Mouse (Mus musculus) CH12.LX (cell line): ENCODE results near the gene Lsg1.

ENCODE experiments used
- CTCF ChIP-seq, 2 experiments: IDR thresholded peaks in 1 of 2; conservative IDR thresholded peaks in 1 of 2; 2 replicates each; pipeline ENCODE4 v1.5.1; 2011 to 2012; ENCODE audit warnings: low read depth in 2 of 2, low read length in 2 of 2, improper control_type of control experiment in 1 of 2, inconsistent platforms in 1 of 2, mild to moderate bottlenecking in 1 of 2, moderate library complexity in 1 of 2
- E2F4 ChIP-seq: IDR thresholded peaks from 2 replicates; pipeline ENCODE4 v1.6.1; 2011; ENCODE audit warnings: low read depth, low read length, improper control_type of control experiment; ENCODE audit not compliant: insufficient replicate concordance
- EP300 ChIP-seq: IDR thresholded peaks from 2 replicates; pipeline ENCODE4 v1.6.1; 2011; ENCODE audit warnings: low read length, improper control_type of control experiment
- HCFC1 ChIP-seq: IDR thresholded peaks from 2 replicates; pipeline ENCODE4 v1.6.1; 2012; ENCODE audit warnings: low read depth, mild to moderate bottlenecking, inconsistent platforms, low read length, improper control_type of control experiment
- JUND ChIP-seq: conservative IDR thresholded peaks from 2 replicates; pipeline ENCODE4 v1.6.1; 2011; ENCODE audit warnings: low read depth, low read length, improper control_type of control experiment
- KAT2A ChIP-seq: IDR thresholded peaks from 2 replicates; pipeline ENCODE4 v1.6.1; 2012; ENCODE audit warnings: low read length, improper control_type of control experiment, inconsistent platforms; ENCODE audit not compliant: insufficient replicate concordance
- MAX ChIP-seq: IDR thresholded peaks from 2 replicates; pipeline ENCODE4 v1.6.1; 2011; ENCODE audit warnings: low read length, improper control_type of control experiment
- MYC ChIP-seq: IDR thresholded peaks from 2 replicates; pipeline ENCODE4 v1.6.1; 2011; ENCODE audit warnings: low read depth, mild to moderate bottlenecking, improper control_type of control experiment, low read length
- POLR2A ChIP-seq: IDR thresholded peaks from 2 replicates; pipeline ENCODE4 v1.6.1; 2011; ENCODE audit warnings: low read depth, mild to moderate bottlenecking, improper control_type of control experiment, low read length
- SMC3 ChIP-seq: IDR thresholded peaks from 2 replicates; pipeline ENCODE4 v1.6.1; 2011; ENCODE audit warnings: low read depth, low read length, improper control_type of control experiment
- TCF12 ChIP-seq: IDR thresholded peaks from 2 replicates; pipeline ENCODE4 v1.6.1; 2014; ENCODE audit warnings: low read depth, mild to moderate bottlenecking, inconsistent platforms, low read length, improper control_type of control experiment
- UBTF ChIP-seq: IDR thresholded peaks from 2 replicates; pipeline ENCODE4 v1.6.1; 2012; ENCODE audit warnings: low read depth, mild to moderate bottlenecking, inconsistent platforms, low read length, improper control_type of control experiment, moderate library complexity
- USF2 ChIP-seq: conservative IDR thresholded peaks from 2 replicates; pipeline ENCODE4 v1.6.1; 2011; ENCODE audit warnings: low read depth, low read length, improper control_type of control experiment

DNA sequence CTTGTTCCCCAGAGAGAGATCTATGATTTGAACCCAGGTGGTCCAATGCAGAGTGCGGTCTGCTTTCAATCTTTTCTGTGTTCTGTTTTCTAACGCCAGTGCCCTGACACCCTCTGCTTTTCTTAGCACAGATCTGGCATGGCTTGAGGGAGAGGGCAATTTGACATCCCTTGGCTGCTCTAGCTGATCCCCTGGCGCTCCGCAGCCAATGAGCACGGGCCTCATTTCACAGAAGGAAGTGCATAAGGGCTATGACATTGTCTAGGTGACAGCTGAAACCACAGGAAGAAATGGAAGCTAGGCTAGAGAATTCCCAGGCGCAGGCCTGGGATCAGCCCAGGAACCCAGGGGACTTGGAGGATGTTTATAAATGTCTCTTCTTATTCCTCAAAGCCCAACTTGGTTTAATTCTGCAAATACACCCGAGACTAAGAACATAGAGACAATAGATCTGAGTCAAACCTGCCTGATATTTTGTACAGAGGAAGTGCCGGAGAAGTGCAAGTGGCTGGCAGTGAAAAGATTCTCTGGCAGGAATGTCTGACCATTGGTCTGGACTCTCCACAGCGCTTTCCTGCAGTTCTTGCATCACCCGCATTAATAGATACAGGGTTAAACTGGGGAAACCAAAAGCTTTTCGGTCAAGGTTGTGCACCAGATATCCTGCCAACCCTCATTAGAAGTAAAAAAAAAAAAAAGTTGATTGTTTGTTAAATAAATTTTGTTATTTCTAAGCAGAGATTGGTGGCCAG, 40.4 kb upstream of the Lsg1 start:
- TF ChIP-seq POLR2A (no peak), CTCF (conservative IDR thresholded peaks at IDR 0.05 in 1 of 2, IDR thresholded peaks at IDR 0.05 in 1 of 2; ENCODE audit: low read depth in 2 of 2, low read length in 2 of 2) (no peak), MAX (no peak), EP300 (no peak), UBTF (no peak), JUND (no peak), MYC (no peak), SMC3 (no peak), USF2 (no peak), KAT2A (no peak), E2F4 (no peak), TCF12 (no peak), HCFC1 (no peak)
